Mouse (Mus musculus) left cerebral cortex, adult 18-20 months (tissue): ENCODE measurements around the gene Gdpd4. TPM values are rescaled to one million over a fixed set of nuclear protein-coding genes. Genes with fewer than 3 reads are reported as not detected.
A peak's percentile ranks its signal among the peaks of the same experiment; 100 is the strongest.

Experiments used
- DNase-seq, 2 experiments: peaks; one replicate each; pipeline ENCODE4 v3.0.0; 2021 to 2022; ENCODE audit warnings: low spot score in 2 of 2, mixed read lengths in 1 of 2
- long read RNA-seq, 2 experiments: library from polyadenylated mRNA; stranded (forward); transcript quantifications; one replicate each; pipeline ENCODE4 v2.0.0; 2021
- total RNA-seq, 2 experiments: library from RNA; stranded (reverse); gene quantifications; 2 replicates each; pipeline ENCODE4 v1.2.3; 2021

Gdpd4 gene
- under 1 TPM in 1 of 2 experiments, not detected in 1; 0.19 TPM for total RNA-seq
- long read RNA-seq, experiment 1: 0 reads
- long read RNA-seq, experiment 2: 0 reads

DNA sequence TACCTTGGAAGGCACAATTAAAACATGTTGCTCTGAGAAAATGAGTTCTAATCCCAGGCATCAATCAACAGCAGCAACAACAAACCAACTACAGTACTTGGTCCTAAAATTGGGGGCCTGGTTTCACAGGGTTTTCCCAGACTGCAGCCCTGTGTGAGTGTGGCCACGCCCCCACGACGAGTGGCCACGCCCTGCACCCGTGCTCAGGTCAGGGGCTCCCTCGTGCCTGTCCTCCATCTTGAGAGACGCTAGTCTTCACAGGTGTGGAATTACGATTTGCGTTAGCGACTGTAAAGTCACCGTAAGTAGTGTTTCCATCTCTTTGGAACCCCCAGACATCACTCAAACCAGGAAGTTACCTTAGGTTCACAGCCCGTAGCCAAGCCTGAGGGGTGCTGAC is at the start of gene Gdpd4:
Gene Gdpd4 (plus strand): TSS at position 214 of the 400 bp plus-strand sequence.
- no peak for DNase-seq

DNA sequence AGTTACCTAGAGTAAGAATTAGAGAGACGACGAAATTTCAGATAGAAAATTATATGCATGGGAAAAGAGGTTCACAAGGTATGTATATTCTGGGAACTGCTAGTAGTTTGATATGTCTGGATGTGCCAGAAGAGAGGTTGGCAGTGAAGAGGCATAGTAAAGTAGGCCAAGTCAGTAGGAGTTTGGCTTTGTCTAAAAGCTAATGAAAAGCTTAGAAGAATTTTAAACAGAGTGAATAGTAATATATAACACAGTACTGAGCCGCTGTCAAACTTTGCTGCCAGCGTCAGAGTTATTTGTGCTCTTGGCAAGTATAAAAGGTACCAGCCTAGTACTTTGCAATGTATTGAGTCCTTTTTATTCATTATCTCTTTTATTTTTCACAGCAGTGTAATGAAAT is 47.4 kb upstream of the Gdpd4 start:
- DNase-seq: no peak

DNA sequence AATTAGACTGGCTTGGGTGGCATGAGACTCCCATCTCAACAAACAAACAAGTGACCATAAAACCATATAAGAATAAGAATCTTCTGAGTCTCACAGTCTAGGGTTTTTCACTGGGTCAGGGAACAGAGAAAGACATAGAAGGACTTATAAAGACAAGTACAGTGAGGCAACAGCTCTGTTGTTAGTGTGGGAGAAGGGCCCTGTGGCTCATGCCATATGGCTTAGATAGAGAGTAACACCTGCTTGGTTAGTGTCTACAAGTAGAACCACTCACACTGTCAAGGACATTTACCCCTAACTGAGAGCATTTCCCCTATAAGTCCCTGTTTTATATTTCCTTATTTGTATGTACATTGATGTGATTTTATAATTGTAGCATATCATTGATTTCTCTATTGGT is 46.4 kb upstream of the Gdpd4 start:
- no peak for DNase-seq

DNA sequence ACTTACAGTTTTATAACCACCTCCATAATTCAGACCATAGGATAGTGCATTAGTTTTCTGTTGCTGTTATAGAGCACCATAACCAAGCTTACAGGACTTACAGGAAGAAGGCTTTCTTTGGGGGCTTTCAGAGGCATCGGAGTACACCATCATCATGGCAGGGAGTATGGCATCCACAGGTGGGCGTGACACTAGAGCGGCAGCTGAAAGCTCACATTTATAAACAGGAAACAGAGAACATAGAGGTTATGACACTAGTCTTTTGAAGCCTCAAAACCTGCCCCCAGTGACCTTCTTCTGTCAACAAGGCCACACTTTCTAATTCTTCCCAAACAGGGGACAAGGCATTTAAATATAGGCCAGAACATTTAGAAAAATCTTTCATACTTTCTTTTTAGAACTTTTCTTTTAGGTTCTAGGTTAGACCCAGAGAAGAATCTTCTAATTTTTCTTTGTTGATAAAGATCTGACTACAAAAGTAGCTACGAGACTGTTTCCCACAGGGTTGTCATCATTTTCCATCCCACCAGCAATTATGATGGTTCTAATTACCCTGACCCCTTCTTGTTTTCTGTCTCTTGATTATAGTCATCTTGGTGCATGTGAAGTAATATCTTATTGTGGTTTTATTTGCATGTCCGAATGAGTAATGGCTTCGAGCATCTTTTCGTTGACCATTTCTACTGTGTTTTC is 41.8 kb upstream of the Gdpd4 start:
- DNase-seq: no peak

DNA sequence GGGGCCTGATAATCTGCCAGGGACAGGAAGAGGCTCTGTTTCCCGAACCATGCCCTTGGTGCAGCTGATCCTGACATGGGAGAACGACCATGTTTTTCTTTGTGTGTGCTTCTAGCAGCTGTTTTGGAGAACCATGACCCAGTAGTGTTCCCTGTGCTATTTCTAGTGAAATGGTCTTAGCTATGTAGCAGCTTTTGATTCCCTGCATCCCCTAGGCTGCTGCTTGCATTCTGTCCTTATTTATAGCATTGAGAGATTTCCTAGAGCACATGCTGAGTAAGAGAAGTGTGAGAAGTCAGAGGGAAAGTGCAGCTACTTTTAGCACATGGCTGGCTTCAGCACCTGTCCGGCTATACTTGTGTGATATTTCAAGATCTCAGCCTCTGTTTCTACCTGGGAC is 8.1 kb upstream of the Gdpd4 start:
- DNase-seq: no peak

DNA sequence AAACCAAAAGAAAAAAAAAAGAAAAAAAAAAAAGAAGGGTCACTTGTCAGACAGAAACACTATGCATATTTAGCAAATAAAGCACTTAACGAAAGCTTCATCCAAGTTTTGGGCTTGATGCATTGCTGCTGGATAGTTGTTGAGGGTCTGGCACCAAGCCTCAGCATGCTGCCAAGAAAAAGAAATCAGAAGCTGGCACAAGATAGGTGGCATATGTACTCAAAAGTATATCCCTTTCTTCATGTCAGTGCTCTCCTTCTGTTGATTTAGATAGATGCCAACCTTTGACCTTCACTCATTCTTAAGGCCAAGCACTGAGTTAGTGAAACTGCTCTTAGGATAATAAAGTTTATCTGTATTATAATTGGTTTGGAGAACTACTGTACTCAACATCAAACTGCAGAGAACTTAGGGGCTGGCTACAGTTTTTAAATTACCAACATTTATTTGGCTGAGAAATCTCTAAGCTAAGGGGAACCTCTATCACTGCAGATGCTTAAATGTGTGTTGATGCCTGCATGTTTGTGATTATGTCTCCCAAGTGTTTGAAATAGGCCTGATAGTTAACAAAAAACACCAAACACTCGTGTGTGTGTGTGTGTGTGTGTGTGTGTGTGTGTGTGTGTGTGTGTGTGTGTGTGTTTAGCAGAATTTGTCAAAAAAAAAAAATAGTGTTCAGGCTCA is 4.8 kb upstream of the Gdpd4 start:
- no peak for DNase-seq

DNA sequence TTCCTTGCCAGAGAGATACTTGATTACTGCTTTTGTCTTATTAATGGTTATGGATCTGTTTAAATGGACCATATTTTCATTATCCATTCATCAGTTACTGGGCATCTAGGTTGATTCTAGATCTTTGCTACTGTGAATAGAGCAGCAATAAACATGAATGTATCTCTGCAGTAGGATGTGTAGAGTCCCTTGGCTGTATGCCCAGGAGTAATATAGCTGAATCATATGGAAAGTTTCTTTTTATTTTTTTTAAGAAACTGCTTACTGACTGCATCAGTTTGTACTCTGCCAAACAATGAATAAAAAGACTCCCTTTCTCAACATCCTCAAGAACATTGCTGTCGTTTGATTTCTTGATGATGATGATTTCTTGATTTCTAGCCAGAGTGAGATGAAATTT is 6.1 kb downstream of the Gdpd4 start:
- no peak for DNase-seq

DNA sequence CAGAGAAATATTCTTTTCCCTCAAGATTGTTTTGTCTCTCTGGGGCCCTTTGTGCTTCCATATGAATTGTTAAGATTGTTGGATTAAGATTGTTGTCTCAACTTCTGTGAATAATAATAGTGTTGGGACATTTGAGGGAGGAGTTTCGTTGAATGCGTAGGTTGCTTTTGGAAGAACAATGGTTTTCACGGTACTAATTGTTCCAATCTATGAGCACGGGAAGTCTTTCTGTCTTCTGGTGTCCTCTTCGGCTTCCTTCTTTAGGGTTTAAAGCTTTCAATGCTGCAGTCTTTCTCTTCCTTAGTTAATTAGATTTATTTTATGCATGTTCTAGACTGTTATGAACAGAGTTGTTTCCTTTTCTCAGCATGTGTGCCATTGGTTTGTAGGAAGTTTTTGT is 7.2 kb downstream of the Gdpd4 start:
- DNase-seq: no peak

DNA sequence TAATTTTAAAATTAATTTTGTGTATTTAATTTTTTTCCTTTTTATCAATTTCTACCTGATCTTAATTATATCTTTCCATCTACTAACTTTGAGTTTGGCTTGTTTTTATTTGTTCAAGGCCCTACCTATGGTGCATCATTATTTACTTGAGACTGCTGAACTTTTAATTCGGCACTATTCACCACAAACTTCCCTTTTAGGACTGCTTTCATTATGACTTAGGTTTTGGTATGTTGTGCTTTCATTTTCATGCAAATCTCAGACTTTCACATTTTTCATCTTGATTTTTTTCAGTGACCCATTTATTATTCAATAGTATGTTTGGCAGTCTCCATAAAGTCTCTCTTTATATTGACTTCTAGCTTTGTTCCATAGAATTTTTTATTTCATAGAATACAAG is 24.7 kb downstream of the Gdpd4 start:
- no peak for DNase-seq

DNA sequence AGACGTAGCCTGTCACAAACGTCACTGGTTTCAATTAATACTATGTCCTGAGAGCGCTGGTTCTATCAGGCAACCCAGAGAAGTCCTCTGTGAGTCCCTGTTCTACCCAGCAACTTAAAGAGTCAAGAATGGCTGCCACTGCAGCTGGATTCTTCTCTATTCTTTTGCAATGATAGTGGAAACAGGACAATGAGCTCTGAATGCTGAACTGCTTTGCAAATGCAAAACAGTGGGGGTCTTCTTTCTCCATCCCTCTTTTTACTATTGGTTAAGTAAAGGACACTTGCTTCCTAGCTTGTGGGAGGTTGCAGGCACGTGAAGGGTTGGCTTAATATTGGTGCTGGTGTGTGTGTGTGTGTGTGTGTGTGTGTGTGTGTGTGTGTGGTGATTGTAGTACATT is 52.7 kb downstream of the Gdpd4 start:
- DNase-seq: no peak

DNA sequence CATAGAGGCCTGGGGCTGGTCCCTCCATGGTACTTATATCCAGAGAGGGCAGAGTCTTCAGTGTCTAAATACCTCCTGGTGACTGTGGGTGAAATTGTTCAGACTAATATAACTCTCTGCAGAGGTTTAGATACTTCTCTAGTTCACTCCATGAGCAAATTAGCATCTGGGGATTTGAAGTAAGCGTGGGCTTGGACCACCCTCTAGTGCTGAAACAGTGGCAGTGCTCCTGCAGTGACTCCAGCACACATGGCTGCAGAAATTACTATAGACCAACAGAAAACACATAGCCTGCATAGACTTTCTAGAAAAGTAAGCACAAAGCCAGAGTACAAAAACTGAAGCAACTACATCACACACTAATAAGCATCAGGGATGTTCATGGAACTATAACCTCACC is 57.7 kb downstream of the Gdpd4 start:
- peak; percentile 49 to 68 for DNase-seq

DNA sequence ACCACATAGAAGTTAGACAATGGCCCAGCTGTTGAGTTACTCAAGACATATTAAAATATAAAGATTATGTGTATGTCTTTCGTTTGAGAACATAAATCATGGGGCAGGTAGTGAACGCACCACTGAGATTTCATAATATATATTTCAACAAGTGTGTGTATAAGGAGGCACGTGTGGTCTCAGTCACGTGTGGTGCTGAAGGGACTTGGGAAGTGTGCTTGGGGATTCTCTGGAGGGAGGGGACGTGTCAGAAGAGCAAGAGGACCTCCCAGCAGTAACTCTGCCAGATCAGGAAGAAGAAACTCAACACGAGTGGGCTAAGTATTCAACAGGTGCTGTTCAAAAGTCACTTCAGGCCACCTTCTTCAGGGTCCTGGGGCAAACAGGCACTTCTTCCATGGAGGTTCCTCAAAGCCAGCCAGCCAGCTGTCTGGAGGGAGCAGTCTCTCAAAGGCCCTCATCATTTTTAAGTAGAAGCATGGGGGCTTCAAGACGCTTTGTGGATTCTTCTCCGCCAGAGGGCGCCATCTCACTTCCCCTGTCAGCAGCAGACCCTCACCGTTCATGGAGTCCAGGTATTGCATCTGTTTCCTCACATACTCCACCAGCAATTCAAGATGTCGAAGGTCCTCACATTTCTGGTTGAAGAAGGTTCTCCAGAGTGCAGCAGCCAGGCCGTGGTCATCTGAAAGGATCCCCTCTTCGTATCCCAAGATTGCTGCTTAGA is 64.5 kb downstream of the Gdpd4 start:
- peak; percentile 14 to 18 for DNase-seq

DNA sequence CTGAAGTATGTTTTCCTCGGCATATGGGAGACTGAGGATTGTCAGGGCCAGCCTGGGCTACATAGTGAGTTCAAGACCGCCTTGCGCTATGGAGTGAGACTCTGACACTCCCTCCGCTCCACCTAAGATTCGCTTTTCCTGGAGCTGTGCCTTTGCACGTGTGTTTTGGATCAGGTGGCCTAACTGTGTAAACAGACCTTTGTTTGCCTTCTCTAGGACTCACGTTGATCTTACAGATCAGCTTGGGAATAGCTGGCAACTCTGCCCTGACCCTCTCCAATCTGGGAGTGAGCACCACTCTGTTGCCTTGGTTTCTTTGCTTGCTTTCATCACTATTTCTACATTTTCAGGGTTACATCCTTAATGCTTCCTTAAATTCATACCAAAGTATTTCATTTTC is 82.9 kb downstream of the Gdpd4 start:
- DNase-seq: no peak

DNA sequence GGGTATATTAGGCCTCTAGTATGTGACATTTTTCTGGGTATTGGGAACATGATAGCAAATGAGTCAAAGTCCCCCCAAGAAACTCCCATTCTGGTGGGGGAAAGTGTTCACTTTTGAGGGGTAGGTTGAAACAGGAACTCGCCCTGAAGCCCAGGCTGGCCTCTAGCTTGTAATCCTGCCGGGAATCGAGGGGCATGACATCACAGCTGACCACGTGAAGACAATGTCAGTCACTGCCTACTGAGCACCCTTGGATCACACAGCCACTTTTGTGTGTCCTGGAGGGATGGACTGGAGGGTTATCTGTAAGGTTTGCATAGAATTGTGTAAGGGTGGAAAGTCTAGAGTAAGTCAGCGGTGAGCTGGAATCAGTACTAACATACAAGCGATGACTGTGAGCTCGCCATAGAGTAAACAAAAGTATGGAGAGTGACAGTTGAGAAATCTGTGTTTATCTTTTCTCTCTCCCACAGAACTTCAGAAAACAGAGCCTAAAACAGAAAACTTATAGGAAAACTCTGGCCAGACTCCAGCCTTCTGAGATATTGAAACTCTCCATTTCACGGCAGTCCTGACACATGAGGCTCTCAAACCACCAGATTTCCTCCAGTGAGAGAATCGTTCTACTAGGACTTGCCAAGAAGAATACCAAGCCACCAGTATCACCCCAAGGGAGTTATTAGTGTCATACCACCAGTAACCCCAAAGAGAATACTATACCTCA is 128.5 kb downstream of the Gdpd4 start:
- DNase-seq: no peak

DNA sequence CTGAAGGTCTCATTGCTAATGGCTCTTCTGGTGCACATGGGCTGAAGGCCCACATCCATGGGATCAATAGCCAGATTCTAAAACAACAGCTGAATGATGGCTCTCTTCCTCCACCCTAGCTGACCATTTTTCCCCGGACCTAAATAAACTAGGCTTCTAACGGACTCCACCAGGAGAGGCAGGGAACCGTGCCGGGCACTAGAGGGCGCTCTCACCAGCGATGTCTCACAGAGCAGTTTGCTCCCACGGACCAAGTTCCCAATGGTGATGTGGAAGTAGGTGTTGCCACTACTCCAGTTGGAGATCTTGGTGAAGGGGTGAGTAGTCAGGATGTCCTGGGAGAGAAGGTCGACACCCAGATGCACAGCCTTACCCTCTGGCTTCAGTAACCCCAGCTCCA is 132.2 kb downstream of the Gdpd4 start:
- DNase-seq: peak; percentile 20 to 60

DNA sequence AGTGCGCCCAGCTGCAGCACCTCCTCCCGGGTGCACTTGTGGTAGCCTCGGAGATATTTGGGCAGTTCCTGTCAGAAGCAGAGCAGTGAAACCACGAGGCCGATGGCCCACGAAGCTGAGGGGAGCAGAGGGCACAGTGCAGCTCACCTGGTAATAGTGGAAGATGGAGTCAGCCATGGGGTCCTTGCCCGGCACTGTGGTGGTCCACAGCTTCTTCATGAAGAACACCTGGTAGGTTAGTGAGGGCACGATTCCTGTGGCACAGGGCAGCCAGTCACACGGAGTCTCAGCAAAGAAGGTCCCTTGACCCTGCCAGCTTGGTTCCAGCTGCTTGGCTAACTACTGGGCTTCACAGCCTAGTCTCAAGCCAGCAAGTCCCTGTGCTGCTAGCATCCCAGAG is 134.7 kb downstream of the Gdpd4 start:
- no peak for DNase-seq

DNA sequence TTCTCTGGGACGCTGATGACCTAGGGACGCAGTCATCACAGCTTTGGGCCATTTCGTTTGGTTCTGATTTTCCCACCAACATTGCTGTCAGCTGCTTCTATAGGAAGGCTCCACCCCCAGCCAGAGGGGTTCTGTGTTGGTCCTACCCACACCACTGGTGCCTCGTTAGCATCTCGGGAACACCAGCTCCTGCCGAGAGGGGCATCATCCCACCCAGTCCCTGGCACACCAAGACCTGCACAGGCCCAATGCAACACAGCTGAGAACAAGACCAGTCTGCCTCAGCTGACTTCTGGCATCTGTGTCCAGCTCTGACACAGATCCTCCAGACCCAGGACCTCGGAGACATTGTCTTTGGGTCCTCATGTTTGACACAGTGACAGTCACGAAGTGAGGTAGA is 135.2 kb downstream of the Gdpd4 start:
- DNase-seq: no peak

DNA sequence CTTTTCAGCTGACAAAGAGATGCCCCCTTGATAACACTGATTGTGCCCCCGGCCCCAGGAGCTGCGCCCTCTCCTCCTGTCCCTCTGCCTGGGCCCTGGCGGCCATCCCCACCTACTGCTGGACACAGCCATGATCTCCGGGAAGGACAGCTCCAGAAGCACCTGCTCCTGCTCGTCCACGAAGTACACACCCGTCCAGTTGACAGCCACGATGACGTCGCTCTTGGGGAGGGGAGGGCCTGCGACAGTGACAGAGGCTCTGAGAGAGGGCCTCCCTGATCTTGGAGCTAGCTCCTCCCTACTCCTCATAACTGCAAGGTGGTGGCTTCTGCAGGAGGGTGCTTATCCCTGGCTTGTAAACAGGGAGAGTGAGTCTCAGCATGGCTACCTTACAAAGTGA is 146.5 kb downstream of the Gdpd4 start:
- DNase-seq: no peak

DNA sequence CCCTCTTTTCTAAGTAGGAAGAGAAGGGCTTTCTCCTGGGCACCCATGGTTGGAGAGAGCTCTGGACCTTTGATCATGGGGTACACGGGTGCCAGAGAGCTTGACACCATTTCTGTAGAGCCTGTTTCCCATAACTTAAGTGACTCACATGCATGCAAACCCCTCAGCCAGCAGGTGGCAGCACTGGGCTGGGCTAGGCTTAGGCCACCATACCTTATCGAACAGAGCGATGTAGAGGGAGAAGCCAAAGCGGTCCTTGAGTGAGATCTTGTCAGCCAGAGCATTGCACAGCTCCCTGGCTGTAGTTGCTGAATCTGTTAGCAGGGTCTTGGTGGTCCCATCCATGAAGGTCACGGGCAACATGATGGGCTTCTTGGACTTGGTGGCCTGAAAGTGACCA is 151.9 kb downstream of the Gdpd4 start:
- DNase-seq: peak; percentile 79 to 90

DNA sequence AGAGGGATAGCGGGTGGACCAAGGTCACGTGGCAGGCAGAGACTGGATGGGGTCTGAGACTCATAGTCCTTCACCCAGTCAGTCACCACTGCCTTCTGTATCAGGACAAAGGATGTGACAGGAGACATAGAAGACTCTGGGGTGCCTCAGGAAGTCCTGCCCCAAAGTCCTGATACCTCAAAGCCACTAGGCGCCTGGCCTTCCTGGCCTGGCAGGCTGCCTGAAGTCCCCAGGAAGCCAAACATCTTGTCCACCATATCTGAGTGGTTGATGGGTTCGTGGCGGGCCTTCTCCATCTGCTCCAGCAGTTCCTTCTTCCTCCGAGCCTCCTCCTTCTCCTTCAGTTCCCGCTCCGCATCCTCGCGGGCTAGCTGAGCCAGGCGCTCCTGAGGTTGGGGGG is 157.7 kb downstream of the Gdpd4 start:
- DNase-seq: no peak

DNA sequence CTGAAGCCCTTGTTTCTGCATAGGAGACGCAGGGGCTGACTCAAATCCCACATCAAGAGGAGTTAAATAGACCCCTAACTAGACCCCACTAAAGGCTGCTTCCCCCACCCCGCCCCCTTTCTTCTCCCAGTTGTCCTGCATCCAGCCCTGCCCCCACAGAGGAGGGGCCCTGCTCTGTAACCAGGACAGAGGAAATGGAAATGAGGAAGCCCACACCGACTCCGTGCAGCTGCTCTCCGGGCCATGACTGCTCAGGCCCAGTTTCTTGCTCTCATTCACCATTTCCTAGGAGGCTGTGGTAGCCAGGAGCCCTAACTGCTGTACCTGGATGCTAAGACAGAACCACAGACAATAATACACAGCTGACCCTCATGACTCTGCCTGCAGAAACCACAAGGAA is 162.6 kb downstream of the Gdpd4 start:
- no peak for DNase-seq
